Mouse (Mus musculus): ENCODE data around the gene D17Wsu92e.

The D17Wsu92e gene

DNA sequence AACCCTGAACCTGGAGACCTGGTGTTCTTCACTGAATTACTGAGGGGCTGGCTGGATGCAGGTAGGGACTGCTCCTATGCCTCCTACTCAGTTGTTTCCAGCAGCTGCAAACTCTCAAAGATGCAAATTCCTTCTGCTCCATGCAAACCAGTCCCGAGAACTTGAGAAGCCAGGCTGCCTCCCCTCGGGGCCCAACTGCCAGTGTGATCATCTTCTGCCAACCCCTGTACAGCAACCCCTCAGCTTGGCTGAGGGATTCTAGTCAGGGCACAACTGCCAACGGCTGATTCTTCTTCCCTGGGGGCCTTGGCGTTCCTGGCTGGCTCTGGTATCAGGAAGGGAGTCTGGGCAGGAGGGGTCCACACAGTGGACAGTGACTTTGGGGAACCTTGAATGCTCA, 74.0 kb downstream of the D17Wsu92e start:
- DNase-seq (ENCODE audit: low read depth), result no peak

DNA sequence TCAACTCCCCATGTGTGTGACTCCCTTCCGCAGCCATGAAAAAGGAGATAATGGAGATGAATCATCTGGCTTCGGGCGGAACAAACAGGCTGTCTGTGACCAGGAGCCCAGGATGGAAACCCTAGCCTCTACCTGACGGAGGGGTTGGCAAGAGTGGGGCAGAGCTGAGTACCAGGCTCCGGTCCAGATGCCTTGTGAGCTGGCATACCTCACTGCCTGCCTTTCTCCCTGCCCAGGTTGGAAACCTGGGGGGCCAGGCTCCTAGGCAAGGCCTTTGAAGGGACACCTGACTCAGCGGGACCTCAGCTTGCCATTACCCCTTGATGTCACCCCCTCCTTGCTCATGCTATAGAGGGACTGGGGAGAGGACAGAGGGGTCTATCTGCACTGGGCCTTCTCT, 79.5 kb downstream of the D17Wsu92e start:
- no peak for DNase-seq (ENCODE audit: low read depth)

DNA sequence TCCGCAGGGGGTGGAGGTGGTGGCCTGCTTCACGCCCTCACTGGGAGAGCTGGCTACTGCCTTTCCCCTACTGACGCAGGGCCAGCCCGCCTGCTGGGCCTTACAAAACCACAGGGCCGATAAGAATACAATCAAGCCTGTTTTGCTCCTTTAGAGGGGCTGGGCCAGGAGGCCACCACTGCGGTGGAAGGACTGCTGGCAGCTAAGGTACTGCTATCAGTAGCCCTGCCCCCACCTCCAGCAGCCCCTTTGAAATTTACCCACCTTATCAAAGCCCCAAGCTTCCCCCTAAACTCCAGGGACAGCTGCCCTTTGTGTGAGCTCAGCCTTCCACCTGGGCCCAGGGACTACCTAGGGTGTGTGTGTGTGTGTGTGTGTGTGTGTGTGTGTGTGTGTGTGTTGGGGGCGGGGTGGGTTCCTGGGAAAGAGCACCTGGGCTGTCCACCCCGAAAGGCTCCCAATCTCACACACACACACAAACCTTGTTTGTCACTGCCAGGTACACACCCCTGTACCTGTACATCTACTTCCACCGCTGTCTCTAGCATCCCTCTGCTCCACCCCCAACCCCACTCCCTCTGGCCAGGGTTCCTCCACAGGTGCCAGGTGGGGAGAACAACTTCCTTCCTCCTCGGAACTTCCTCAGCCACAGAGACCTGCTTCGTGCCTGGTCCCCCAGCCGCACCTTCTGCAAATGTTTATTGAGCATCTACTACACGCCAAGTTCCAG, 85.9 kb downstream of the D17Wsu92e start:
- DNase-seq (ENCODE audit: low read depth), result no peak

DNA sequence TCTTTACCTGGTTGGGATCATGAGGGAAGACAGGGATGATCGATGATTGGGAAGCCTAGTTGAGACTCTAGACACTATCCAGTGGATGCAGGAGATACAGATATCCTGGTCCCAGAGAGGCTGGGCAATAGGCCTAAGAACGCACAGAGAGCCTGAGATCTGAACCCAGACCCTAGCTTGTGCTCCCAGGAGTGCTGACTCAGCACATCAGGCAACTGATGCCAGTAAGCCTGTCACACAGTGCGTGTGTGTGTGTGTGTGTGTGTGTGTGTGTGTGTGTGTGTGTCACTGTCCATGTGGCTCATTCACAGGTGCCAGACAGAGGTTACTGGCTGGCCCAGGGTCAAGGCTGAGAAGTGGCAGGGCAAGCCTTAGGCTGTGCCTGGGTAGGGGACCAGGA, 87.8 kb downstream of the D17Wsu92e start:
- no peak for DNase-seq (ENCODE audit: low read depth)

DNA sequence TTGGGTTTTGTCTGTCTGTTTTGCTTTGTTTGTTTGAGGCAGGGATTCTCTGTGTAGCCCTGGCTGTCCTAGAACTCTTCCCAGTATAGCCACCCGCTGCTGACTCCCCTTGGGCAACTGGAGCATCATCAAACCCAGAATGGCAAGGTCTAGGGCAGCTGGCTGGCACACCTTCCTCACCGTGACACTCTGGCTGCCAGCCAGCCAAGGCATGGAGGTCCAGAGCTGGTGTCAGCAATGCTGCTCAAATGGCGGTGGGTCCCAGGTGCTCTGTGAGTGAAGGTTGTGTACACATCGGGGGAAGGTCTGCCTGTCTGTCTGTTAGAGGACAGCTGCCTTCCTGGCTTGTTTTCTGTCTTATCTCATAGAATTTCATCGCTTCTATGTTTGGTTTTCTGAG, 88.3 kb downstream of the D17Wsu92e start:
- no peak for DNase-seq (ENCODE audit: low read depth)

DNA sequence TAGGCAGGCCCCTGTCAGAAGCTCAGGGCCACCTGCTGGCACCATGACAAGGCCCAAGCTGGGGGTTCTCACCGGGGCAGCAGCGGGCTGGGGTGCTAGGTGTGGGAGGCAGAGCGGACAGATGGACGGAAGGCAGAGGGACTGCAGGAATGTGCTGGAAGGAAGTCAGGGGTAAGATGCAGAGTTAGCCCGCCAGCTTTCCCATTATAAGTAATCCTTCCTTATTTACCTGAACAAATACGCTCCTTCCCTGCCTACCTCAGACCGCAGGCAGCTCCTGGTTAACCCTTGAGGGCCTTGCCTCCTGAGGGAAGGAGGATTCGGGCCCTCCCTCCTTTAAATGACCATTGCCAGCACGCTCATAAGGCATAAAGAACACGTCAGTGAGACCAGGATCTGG, 91.7 kb downstream of the D17Wsu92e start, which contains the start of gene Spdef:
Spdef (minus strand) TSS at position 186 of the 400 bp plus-strand sequence.
- DNase-seq (ENCODE audit: low read depth), result no peak

DNA sequence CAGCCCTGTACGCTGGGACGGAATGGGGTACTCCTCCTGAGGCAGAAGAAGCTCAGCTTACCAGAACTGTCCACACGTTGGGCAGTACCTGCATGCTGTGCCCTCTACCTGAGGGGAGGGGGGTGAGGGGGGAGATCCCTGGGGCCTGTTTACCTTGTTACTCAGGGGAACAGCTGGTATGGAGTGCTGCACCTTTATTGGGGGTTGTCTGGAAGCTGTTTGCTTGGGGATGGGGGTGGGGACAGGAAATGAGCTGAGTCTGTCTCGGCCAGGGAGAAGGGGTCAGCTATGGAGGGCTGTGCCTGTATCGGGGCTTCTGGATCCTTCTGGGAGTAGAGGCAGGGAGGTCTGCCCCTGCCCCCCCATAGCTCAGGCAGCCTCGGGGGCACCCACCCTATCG, 93.9 kb downstream of the D17Wsu92e start:
- no peak for DNase-seq (ENCODE audit: low read depth)

DNA sequence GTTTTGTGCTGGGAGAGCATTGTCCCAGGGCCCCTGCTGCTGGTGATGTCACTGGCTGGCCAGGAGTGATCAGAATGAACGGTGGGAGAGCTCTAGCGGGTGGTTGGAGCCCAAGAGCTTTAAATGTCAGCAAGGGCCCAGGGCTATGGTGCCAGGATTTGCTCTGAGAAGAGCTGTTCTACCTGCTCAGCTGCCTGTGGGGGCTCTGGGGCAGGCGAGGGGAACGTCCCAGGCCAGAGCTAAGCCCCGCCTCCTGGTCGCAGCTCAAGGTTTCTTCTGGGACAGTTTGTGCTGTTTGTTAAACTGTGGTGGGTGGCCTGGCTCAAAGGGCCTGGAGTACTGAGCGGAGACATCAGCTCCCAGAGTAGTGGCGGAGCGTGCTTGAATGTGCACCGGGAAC, 95.0 kb downstream of the D17Wsu92e start:
- no peak for DNase-seq (ENCODE audit: low read depth)

DNA sequence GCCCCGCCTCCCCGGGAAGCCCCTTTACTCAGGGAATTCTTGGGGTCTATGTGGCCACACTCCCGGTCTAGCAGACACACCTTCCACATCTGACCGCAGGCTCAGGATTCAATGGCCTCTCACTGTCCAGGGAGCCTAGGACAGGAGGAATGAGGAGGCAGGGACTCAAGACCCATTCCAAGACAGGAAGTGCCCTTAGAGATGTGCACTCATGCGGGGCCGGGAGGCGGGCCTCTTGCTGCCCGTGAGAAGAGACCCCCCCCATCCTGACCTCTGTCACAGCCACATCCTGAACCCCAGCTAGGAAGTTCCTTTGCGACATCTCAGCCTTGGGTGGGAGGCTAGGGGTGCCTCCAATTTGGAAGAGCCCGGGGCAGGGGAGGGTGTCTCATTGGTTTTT, 95.4 kb downstream of the D17Wsu92e start:
- DNase-seq (ENCODE audit: low read depth), result no peak

DNA sequence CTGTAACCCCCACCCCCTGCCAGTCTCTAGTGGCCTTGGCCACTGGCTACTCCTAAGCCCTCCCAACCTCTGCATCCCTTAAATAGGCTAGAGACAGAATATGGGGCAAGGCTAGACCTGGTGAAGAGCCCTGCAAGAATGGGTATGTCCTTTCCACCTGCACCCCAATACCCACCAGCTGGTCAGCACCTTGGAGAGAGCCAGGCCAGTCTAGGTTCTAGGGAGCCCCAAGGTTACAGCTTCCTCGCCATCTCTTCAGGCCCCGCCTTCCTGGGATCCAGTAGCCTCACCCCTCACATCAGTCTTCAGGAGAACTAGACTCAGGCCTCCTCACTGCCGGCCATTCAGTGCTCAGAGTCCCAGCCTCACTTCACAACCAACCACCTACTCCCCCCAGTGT, 96.1 kb downstream of the D17Wsu92e start:
- peak; percentile 24 for DNase-seq (ENCODE audit: low read depth)

DNA sequence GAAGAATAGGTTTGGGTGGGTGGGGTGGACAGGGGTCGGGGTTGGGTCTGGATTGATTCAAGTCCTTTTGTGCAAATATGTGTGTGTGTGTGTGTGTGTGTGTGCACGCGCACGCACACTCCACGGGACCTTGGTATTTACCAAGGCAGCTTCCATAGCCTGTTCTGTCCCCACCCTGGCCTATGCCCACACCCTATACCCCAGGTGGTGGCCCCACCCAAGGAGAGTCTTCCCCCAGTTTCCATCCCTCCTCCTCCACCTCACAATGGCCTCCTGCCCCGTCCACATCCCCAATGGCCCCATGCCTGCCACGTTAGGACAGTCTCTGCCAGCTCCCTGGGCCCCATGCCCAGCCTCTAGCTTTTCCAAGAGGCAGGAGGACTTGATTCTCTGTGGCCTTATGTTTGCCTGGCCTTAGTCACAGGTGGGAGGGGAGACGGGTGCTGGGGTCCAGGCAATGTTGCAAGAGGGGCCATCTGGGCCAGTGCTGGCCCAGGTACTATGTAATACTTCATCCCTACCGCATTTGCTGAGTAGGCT, 99.3 kb downstream of the D17Wsu92e start:
- DNase-seq (ENCODE audit: low read depth), result no peak

DNA sequence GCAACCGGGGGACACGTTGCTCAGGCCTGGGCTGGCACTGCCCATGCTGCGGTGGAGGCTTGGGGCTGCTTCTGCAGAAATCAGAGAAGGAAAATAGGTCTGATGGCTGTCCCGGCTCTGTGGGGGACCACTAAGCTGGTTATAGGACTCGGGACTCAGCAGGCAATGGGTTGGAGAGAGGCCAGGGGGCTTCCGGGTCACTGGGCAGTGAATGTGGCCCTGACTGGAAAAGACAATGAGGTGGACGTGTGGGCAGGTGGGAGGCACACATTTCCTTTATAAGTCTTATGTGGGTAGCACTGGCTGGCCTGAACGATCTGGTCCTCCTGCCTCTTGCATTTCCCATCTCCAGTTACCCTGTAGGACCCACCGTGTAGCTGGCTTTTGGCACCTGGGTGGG, 100.1 kb downstream of the D17Wsu92e start:
- no peak for DNase-seq (ENCODE audit: low read depth)

DNA sequence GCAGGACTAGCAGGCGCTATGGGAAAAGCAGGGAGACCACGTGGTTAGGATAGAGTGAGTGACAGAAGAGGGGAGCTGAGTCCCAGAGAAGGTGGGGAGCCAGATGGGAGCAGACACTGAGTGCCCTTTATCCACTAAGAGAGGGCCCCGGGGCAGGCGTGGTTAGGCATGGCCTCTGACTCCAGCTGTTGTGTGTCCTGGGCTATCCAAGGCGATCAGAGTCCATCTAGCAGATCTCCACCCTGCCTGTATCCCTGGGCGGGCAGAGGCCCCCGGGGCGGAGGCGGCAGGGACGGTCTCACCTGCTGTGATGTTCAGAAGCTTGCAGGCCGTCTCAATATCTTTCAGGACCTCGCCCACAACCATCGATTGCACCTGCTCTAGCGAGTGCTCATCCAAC, 100.8 kb downstream of the D17Wsu92e start:
- no peak for DNase-seq (ENCODE audit: low read depth)

DNA sequence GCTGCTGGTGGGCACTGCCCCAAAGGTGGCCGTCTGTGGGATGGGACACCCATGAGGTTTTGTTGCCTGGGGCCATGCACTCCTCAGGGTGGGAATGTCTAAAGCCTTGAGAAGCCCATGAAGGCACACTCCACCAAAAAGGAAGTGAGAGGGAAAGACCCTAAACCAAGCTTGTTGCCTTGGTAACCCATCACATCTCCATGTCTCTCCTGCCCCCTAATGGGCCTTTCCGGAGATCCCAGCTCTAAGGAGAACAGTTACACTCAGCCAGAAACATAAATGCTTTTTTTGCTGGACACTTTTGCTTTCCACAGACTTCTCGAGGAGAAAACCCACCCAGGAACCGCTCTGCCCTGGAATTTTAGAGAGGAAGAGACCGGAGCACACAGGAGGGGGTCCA, 102.2 kb downstream of the D17Wsu92e start:
- no peak for DNase-seq (ENCODE audit: low read depth)

DNA sequence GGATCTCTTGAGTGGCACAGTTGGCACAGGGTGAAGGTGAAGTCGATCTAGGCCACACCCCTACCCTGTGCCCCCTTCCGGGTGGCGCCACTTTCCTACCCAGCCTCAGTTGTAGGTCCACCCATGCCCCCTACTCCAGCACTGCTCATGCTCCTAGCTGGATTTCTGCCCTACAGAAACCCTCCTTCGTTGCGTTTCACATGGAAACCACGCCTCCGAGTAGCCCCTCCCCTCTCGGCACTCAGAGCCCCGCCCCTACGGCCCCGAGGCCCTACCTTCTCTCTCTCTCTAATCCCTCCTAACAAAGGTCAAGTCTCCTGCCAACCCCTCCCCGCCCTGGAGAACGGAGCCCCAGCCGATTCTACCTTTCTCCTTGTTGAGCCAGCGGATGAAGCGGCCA, 103.6 kb downstream of the D17Wsu92e start:
- no peak for DNase-seq (ENCODE audit: low read depth)

DNA sequence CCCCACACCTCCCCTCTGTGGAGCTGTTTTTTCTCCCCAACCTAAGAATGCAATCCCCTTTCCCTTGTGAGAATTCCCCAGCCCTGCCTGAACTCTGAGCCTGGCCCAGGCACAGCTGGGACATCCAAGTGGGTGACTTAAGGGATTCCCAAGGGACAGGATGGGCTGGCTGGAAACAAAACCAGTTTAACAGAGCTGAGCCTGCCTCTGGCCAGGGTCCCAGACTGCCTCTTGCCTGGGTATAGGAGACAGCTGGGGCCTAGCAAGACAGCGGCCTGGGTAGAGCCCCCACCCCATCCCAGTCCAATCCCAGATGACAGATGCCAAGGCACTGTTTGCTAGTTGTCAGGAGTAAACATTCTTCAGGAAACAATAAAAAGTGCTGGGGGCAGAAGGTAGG, 107.6 kb downstream of the D17Wsu92e start:
- no peak for DNase-seq (ENCODE audit: low read depth)

DNA sequence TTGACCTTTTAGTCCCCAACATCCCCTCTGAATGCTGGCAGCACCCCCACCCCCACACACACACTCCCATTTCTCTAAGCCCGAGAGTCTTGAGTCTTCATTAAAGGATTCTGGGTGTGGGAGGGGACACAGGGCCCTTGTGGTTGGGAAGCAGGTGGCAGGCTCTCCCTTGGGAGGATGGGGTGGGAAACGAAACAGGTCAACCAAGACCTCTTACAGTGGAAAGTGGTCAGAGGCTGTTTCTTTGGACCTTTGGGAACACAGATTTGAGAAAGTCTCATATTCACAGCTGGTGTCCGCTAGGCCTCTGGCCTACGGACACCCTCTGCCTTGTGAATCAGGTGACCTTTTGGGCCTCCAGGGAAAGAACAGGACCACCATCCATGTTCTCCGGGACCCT, 110.8 kb downstream of the D17Wsu92e start:
- DNase-seq (ENCODE audit: low read depth), result no peak

DNA sequence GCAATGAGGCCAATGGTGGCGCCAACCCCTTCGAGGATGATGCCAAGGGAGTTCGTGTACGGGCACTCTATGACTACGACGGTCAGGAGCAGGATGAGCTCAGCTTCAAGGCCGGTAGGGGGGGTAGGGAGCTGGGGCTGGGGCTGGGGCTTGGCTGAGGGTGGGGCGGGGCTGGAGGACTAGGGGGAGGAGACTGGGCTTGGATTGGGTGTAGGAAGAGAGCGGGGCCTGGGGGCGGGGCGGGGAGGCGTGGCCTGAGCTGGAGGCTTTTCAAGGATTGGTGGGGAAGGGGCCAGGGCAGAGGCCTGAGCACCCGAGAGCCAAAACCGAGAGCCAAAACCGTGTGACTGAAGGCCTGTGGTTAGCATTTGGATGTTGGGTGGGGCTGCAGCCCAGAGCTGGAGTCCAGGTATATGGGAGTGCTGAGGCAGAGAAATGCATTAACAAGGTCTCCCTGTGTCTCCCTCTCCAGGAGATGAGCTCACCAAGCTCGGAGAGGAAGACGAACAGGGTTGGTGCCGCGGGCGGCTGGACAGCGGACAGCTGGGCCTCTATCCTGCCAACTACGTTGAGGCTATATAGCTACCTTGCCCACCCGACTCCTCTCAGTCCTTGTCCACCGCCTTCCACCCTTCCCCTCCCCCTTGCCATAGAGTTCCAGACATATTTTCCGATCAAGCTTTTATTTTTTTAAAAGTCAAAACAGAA, 112.3 kb downstream of the D17Wsu92e start:
- DNase-seq (ENCODE audit: low read depth), result peak; percentile 66

DNA sequence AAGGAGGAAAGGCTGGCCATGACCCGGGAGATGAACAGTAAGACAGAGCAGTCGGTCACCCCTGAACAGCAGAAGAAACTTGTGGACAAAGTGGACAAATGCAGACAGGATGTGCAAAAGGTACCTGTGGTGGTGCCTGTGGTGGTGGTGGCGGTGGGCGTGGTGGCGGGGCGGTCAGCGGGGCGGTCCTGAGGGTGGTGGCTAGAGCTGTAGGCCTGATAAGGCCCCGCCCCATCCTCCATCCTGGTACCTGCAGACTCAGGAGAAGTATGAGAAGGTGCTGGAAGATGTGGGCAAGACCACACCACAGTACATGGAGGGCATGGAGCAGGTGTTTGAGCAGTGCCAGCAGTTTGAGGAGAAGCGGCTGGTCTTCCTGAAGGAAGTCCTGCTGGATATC, 114.8 kb downstream of the D17Wsu92e start:
- no peak for DNase-seq (ENCODE audit: low read depth)

DNA sequence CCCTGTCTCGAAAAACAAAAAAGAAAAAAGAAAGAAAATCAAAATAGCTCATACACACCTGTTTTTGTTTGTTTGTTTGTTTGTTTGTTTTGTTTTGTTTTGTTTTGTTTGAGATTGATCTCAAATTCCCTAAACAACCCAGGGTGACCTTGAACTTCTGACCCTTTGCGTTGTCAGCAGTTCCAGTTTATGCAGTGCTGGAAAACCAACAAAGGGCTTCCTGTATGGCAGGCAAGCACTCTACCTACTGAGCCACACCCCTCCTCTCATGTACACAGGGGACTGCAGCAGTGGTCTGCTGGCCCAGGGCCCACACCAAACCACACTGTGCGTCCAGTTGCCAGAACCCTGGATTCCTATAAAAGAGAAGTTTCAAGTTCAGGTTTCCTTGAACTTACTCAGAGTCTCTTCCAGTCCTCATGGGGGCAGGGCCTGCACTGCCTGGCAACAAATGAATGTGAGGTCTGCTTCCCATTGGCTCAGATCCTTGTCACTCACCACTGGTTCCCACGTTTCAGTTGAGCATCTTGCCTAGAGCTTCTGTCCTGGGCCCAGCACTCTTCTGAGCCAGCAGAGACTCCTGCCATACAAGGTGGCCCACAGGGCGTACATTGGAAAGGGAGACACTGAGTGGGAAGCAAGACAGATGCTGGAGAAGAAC, 116.4 kb downstream of the D17Wsu92e start:
- peak; percentile 72 for DNase-seq (ENCODE audit: low read depth)

DNA sequence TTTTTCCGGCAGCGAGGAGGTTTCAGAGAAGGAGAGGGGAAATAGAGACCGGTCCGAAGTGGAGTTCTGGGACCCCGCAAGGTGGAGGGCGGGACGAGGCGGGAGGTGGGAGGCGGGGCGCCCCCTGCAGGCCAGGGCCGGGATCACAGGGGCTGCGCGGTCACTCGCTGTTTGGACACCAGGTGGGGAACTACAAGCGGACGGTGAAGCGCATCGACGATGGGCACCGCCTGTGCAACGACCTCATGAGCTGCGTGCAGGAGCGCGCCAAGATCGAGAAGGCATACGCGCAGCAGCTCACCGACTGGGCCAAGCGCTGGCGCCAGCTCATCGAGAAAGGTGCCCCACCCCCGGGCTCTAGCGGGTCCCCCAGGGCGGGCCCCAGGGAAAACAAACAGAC, 117.9 kb downstream of the D17Wsu92e start:
- DNase-seq (ENCODE audit: low read depth), result peak; percentile 11

DNA sequence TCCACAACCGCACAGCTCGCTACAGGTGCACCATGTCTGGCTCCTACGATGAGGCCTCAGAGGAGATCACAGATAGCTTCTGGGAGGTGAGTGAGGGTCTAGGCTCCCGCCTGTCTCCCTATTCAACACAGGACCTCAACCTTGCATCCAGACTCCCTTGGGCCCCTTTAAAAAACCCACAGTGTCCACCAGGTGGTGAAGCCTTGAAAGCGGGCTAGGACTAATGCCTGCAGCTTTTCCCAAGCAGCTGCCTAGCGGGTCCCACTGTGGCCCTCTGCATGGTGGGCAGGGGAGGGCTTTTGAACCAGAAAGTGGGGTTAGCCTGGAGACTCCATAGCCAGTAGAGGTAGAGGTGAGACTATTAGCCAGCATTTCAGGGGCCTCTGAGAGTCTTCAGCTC, 118.6 kb downstream of the D17Wsu92e start:
- DNase-seq (ENCODE audit: low read depth), result no peak
